Mouse (Mus musculus): ENCODE measurements around the gene Frmd6. TPM values are rescaled to one million over a fixed set of nuclear protein-coding genes. Genes with fewer than 3 reads are reported as not detected.

Frmd6 gene
- polyA plus RNA-seq (2015; fragmentation: Nextera tagmentation; extraction: Ambion mirVana), result 6.4 and 6.8 TPM in 2 replicates

DNA sequence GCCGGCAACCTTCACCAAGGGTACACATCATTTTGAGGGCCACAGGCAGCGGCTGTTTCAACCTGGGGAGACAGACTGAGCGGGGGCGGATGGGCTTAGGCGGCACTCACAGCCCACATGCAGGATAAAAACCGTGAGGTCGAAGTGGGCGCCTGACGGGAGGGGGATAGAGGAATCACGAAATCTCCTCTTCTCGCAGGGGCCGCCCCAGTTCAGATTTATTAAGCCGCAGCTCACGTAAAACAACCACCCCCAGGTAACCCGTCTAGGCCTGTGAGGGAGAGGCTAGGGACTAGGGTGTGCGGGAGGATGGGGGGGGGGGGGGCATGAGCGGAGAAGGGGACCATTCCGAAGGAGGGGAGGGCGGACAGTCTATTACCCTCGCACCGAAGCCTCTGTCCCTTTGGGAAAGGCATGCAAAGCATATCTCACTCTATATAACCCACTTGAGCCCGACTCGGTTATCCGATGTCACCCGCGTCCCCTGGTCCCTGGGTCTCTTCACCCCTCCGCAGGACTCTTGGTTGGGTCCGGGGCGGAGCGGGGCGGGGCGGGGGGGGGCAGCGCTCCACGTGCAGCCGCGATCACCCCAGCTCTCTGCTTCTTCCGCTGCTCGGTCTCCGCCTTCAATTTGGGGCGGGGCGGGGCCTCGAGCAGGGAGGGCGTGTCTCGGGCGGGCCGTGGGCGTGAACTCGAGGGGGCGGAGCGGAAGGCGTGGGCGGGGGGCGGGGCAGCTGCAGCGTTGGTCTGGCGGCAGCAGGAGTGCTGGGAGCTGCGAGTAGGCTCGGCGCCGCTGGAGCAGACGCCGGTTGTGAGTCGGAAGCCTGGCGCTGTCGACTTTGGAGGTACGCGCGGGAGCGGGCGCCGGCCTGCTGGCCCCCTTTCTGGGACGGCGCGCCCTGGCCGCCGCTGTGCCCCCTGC is at the start of gene Frmd6:
Frmd6 (plus strand) TSS at position 786 of the 922 bp plus-strand sequence.
- ATAC-seq, result peak; percentile 95
- under 1% methylated on average over 53 of the region's 75 CpGs for WGBS
- peak within 1 kb of the TSS; percentile 79 for H3K4me2 ChIP-seq

DNA sequence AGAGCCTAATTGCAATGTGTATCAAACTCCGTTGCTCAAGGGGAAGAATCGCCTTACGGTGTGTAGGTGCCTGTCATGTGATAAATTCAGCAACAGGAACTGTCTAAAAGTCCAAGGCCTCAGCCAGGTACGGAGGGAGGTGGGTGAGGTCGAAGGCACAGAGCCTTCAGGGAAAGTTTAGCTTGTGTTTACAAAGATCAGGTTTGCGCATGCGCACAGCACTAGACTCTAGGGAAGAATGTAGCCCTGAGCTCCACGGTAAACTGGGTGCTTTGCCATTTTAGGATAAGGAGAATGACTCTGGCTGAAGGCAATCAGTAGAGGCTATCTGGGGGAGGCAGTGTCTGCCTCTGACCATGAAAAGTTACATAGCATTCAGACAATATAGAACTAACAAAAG is 49.7 kb upstream of the Frmd6 start:
- H3K4me3 ChIP-seq, result no peak overlapping the region
- H3K9me3 ChIP-seq (replicated peaks), result no peaks in the 10 kb centered on the region
- H3K4me2 ChIP-seq, result no peak overlapping the region
- 95% methylated on average over 8 of the region's 8 CpGs for WGBS
- no peaks in the 10 kb centered on the region for H3K4me1 ChIP-seq
- no peak for ATAC-seq
- H3K9ac ChIP-seq, result no peak overlapping the region
- no peak overlapping the region for H3K27ac ChIP-seq
- H3K36me3 ChIP-seq (ENCODE audit: poor library complexity, severe bottlenecking), result no peaks in the 10 kb centered on the region
- H3K27me3 ChIP-seq, result no peaks in the 10 kb centered on the region

More for the DNA sequence above, at the start of gene Frmd6:
- Histone ChIP-seq H3K27me3 (no peaks in the 10 kb centered on the region), H3K4me3 (peak within 1 kb of the TSS; percentile 53), H3K36me3 (ENCODE audit: poor library complexity, severe bottlenecking) (no peaks in the 10 kb centered on the region), H3K9ac (peak within 1 kb of the TSS; percentile 74), H3K9me3 (replicated peaks) (no peaks in the 10 kb centered on the region), H3K4me1 (peaks cover 32% of the 10 kb centered on the region), H3K27ac (peak within 1 kb of the TSS; percentile 83)

DNA sequence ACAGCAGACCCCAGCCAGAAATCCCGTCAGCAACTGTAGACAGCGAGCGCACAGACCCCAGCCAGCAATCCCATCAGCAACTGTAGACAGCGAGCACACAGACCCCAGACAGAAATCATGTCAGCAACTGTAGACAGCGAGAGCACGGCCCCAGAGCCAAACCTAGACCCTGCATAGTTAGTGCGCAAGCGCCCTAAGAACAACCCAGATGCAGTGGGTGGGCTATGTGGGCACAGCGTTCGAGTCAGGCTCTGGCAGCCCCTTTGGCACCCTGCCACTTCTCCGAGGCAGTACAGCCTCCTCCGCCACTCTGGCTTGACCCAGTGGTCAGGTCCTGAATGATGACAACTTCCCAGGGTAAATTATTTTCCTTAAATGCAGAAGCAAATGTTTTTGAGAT is 48.6 kb upstream of the Frmd6 start:
- Histone ChIP-seq H3K4me2 (no peak overlapping the region), H3K27ac (no peak overlapping the region), H3K36me3 (ENCODE audit: poor library complexity, severe bottlenecking) (no peaks in the 10 kb centered on the region), H3K4me3 (no peak overlapping the region), H3K4me1 (no peaks in the 10 kb centered on the region), H3K9me3 (replicated peaks) (no peaks in the 10 kb centered on the region), H3K27me3 (no peaks in the 10 kb centered on the region), H3K9ac (no peak overlapping the region)
- ATAC-seq, result no peak
- WGBS, result 80% methylated on average over 12 of the region's 12 CpGs

DNA sequence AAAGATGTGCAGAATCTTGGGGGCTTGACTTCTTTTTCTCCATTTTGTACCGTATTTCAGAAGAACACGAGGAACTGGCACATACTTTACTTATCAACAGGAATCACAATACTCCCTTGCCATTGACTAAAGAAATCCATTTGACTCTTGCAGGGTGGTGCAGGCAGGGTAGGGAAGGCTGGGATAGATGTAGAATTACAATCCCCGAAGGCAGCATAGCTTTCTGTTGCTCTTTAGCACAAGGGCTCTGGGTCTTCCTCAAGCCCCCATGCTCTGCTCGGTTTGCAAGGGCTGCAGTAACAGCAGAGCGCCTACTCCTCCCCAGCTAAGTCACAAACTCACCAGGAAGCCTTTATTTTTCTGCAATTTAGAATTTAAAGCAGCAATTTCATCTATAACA is 47.8 kb upstream of the Frmd6 start:
- Histone ChIP-seq H3K4me2 (no peak overlapping the region), H3K4me3 (no peak overlapping the region), H3K27me3 (no peaks in the 10 kb centered on the region), H3K4me1 (no peaks in the 10 kb centered on the region), H3K9me3 (replicated peaks) (no peaks in the 10 kb centered on the region), H3K36me3 (ENCODE audit: poor library complexity, severe bottlenecking) (no peaks in the 10 kb centered on the region), H3K9ac (no peak overlapping the region), H3K27ac (no peak overlapping the region)
- WGBS, result 64% methylated on average over 5 of the region's 5 CpGs
- ATAC-seq, result no peak

DNA sequence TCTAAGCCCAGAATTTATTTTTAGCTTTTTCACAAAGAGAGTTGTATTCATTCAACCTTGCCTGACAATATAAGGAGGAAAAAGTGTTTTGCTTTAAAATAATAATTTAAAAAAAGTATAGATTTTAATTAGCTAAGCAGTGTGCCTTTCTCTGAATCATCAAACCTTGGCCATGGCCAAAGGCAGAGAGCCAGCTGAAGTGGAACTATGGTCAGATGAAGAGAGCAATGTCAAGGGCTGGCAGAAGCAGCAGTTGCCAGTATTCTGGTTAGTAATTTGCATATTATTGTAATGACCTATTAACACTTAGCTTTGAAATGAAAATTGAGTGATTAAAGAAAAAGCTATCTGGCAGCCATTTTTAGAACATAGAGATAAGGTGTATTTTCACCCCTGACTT is 47.4 kb upstream of the Frmd6 start:
- no peak overlapping the region for H3K4me2 ChIP-seq
- ATAC-seq, result no peak
- H3K4me3 ChIP-seq, result no peak overlapping the region
- no peaks in the 10 kb centered on the region for H3K9me3 ChIP-seq (replicated peaks)
- 0 out of 2 replicates have a peak, but pooled peaks cover under 1% of the 10 kb centered on the region for H3K4me1 ChIP-seq
- H3K27ac ChIP-seq, result no peak overlapping the region
- no peak overlapping the region for H3K9ac ChIP-seq
- no peaks in the 10 kb centered on the region for H3K36me3 ChIP-seq (ENCODE audit: poor library complexity, severe bottlenecking)
- no peaks in the 10 kb centered on the region for H3K27me3 ChIP-seq

DNA sequence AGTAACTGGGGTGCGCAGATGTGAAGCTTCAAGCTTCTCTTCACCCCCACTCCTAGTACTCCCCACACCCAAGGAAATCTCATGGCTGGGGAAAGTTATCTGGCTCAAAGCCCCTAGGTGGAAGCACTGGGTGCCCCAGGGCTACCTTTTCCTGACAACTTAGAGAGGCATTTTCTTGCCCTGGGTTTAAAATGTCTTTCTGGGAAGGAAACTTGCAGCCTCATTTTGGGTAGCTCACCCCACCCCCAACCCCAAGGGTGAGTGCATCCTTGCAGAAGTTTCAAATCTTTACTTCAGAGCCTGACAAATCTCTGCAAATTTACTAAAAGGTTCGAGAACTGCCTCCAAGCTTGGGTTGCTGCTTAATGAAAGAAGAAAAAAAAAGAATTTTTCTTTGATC is 47.0 kb upstream of the Frmd6 start:
- no peak for ATAC-seq
- H3K4me2 ChIP-seq, result no peak overlapping the region
- WGBS, result 69% methylated on average over 2 of the region's 2 CpGs
- H3K27ac ChIP-seq, result no peak overlapping the region
- H3K27me3 ChIP-seq, result no peaks in the 10 kb centered on the region
- H3K4me1 ChIP-seq, result 0 out of 2 replicates have a peak, but pooled peaks cover 4% of the 10 kb centered on the region
- H3K36me3 ChIP-seq (ENCODE audit: poor library complexity, severe bottlenecking), result no peaks in the 10 kb centered on the region
- no peaks in the 10 kb centered on the region for H3K9me3 ChIP-seq (replicated peaks)
- H3K4me3 ChIP-seq, result no peak overlapping the region
- H3K9ac ChIP-seq, result no peak overlapping the region

DNA sequence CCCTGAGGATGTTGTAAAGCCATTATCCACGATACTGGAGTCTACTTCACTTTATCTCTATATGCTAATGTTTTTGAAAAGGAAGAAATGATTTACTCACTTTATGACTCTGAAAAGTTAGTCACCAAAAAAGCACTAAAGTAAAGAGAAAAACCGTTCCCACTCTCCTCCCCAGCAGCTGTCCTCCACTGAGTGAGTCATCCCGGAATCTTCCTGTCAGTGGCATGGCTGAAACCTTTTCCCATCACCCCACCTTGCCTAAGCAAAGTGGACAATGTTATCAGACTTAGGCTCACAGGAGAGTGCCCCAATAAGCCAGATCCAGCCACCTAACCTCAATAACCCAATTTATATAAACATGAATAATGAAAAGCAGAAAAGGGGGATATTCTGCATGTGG is 46.6 kb upstream of the Frmd6 start:
- Histone ChIP-seq H3K36me3 (ENCODE audit: poor library complexity, severe bottlenecking) (no peaks in the 10 kb centered on the region), H3K4me2 (no peak overlapping the region), H3K27me3 (no peaks in the 10 kb centered on the region), H3K4me3 (no peak overlapping the region), H3K9me3 (replicated peaks) (no peaks in the 10 kb centered on the region), H3K9ac (no peak overlapping the region), H3K27ac (no peak overlapping the region), H3K4me1 (peaks cover 8% of the 10 kb centered on the region)
- WGBS, result 67% methylated on average over 3 of the region's 3 CpGs
- no peak for ATAC-seq

DNA sequence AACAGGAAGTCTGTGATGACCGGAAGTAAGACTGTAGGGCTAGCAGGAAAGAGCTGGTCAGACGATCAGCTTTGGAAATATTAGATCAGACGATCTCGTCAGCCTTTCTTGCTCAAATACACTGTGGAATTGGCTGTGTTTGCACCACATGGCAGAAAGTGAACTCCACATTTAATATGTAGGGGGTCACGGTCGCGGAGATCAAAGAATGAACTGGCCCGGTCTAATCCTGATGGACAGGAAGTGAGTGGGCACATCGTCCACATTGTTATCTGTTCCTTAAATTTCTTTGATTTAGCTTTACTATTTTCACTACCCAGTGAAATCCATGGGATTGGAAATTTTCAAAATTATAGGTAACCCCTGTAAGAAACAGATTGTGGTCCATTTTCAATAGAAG is 42.3 kb upstream of the Frmd6 start:
- no peaks in the 10 kb centered on the region for H3K9me3 ChIP-seq (replicated peaks)
- H3K4me1 ChIP-seq, result peaks cover 15% of the 10 kb centered on the region
- H3K4me3 ChIP-seq, result no peak overlapping the region
- peak overlapping the region; percentile 37 for H3K4me2 ChIP-seq
- ATAC-seq, result no peak
- H3K36me3 ChIP-seq (ENCODE audit: poor library complexity, severe bottlenecking), result no peaks in the 10 kb centered on the region
- H3K27me3 ChIP-seq, result no peaks in the 10 kb centered on the region
- no peak overlapping the region for H3K27ac ChIP-seq
- H3K9ac ChIP-seq, result no peak overlapping the region
- 34% methylated on average over 9 of the region's 9 CpGs for whole genome bisulfite sequencing

DNA sequence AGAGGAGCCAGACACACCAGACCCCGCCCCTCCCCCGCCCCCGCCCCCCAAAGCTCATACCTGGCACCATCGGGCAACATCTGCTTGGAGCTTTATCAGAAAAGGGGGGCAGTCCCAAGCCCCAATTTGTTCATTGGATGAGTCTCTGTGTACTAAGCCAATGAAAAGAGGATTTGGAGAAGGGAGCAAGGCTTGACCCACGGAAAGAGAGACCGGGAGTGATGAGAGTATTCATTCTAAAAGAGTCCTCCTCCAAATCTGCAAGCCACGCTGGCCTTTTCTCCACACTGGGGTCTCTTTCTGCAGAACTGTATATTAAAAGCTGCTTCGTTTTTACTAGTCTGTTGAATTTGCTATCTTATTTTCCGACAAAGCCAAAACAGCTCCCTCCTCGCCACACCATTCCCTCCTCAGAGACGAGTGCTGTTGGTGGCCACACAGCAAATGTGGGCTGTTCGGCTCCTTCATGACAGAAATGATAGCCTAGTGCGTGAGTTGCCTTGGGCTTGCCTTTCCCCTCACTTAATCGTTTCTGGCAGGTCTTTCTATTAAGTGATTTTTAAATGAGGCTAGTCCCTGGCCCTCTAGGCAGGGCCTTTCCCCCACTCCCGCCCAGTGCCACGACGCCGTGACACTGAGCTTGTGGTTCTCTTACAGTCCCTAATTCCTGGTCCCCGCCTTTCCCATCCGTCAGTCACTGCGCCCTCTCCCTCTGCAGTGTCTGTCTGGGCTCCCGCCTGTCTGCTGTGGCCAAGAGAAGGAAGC is 41.7 kb upstream of the Frmd6 start:
- peak overlapping the region; percentile 37 for H3K4me2 ChIP-seq
- ATAC-seq, result peak; percentile 43; the same call in 1 of the 2 replicates
- H3K9me3 ChIP-seq (replicated peaks), result no peaks in the 10 kb centered on the region
- H3K27ac ChIP-seq, result no peak overlapping the region
- H3K9ac ChIP-seq, result peak overlapping the region; percentile 48; the same call in 1 of the 2 replicates
- no peaks in the 10 kb centered on the region for H3K36me3 ChIP-seq (ENCODE audit: poor library complexity, severe bottlenecking)
- WGBS, result 28% methylated on average over 22 of the region's 22 CpGs
- H3K4me1 ChIP-seq, result peaks cover 15% of the 10 kb centered on the region
- H3K4me3 ChIP-seq, result peak overlapping the region; percentile 7; the same call in 1 of the 2 replicates
- H3K27me3 ChIP-seq, result no peaks in the 10 kb centered on the region

DNA sequence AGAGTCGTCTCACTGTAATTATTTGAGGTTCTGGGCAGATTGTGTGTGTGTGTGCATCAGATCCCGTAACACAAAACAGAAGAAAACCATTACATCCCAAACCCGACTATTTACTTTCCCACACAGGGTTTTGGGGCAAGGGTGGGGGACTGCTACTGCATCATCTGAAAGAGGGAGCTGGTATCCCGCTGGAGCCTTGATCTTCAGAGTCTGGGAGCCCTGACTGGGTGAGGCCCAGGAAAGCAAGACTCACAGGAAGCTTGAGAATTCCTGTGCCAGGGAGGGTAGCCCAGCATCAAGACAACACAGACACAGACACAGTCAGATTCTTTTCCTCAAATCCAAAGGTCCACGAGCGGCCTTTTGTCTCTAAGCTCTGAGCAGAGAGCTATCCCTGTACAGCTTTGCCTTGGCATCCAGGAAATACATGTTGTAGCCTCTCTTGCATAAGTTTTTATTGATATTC is 41.0 kb upstream of the Frmd6 start:
- WGBS, result 34% methylated on average over 6 of the region's 6 CpGs
- no peaks in the 10 kb centered on the region for H3K27me3 ChIP-seq
- H3K4me1 ChIP-seq, result peaks cover 15% of the 10 kb centered on the region
- no peak overlapping the region for H3K27ac ChIP-seq
- peak overlapping the region; percentile 37; the same call in 1 of the 2 replicates for H3K4me2 ChIP-seq
- H3K4me3 ChIP-seq, result no peak overlapping the region
- H3K9me3 ChIP-seq (replicated peaks), result no peaks in the 10 kb centered on the region
- ATAC-seq, result no peak
- no peaks in the 10 kb centered on the region for H3K36me3 ChIP-seq (ENCODE audit: poor library complexity, severe bottlenecking)
- H3K9ac ChIP-seq, result no peak overlapping the region

DNA sequence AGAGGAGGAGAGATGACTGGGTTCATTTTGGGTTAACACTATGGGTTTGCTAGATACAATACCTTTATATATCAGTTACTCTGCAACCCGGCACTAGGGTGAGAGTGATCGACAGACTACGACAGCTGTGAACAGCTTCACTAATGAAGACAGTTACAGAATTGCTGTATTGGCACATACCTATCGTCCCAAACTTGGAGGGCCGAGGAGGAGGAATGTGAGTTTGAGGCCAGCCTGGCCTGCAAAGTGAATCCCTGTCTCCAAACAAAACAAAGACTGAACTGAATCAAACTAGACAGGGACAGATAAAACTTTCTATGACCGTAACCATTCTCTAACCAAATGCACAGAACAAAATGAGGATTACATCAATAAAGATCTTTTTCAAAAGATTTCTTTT is 36.0 kb upstream of the Frmd6 start:
- Histone ChIP-seq H3K27ac (no peak overlapping the region), H3K4me3 (no peak overlapping the region), H3K27me3 (no peaks in the 10 kb centered on the region), H3K4me2 (no peak overlapping the region), H3K36me3 (ENCODE audit: poor library complexity, severe bottlenecking) (no peaks in the 10 kb centered on the region), H3K9me3 (replicated peaks) (no peaks in the 10 kb centered on the region), H3K4me1 (peaks cover 1% of the 10 kb centered on the region; the same call in 1 of the 2 replicates), H3K9ac (no peak overlapping the region)
- WGBS, result 91% methylated on average over 6 of the region's 6 CpGs
- no peak for ATAC-seq

DNA sequence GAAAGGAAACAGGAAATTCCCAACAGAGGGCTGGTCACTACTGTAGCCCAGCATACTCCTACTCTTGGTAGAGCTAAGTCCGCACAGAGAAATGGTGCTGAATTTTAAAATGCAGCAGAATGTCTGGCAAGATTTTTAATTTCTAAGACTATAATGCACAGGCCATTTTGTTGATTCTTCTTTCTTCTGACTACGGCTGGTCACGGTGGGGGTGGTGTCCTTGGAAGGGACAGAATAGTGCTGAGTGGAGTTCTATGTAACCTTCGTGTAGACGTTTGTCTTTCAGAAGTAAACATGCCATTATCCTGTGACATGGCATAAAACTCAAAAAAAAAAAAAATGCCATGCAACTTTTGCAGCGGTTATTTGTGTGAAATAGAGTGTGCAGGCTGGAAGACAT is 32.0 kb upstream of the Frmd6 start:
- 83% methylated on average over 6 of the region's 6 CpGs for WGBS
- Histone ChIP-seq H3K27me3 (no peaks in the 10 kb centered on the region), H3K4me3 (no peak overlapping the region), H3K9ac (no peak overlapping the region), H3K4me2 (no peak overlapping the region), H3K9me3 (replicated peaks) (no peaks in the 10 kb centered on the region), H3K36me3 (ENCODE audit: poor library complexity, severe bottlenecking) (no peaks in the 10 kb centered on the region), H3K4me1 (peaks cover 9% of the 10 kb centered on the region), H3K27ac (no peak overlapping the region)
- ATAC-seq, result no peak

All from forebrain, embryonic 13.5 days (tissue).